Mouse (Mus musculus) T-cell, adult 2 months (primary cell): ENCODE measurements around the gene Mael.

ENCODE experiments used
- DNase-seq: peaks from one replicate; pipeline ENCODE4 v3.0.0; 2022; ENCODE audit warnings: low spot score

The Mael gene

DNA sequence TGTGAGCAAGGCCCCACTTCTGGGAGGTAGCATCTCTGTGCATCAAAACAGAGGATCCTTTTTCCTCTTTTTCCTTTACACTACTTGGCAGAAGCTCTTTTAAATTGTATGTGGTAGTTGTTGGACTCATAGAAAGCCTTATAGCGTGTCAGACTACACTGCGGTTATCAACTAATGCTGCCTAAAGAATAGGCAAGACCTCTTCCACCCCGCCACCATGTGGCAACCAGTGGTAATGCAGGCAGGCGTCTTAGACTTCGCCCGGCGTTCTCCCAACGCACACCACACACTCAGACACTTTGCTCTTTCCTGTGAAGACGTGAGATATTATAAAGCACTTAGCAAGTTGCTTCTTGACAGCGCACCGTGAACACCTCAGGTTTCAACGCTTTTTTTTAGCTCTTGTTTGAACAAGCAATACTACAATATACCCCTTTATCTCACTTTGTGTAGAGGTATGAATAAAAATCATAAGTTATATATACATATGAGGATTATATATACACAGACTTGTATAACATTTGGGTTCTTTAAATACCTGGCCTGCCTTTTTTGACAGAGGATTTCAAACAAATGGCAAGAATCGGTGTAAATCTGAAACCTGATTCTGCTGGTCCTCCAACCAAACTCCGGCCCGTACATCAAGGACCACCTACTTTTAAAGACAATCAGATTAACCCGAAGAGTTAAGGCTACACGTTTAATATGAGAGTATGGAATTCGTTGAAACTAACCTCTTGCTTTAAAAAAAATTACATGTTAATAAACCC is 85.0 kb downstream of the Mael start:
- peak; percentile 81 for DNase-seq

DNA sequence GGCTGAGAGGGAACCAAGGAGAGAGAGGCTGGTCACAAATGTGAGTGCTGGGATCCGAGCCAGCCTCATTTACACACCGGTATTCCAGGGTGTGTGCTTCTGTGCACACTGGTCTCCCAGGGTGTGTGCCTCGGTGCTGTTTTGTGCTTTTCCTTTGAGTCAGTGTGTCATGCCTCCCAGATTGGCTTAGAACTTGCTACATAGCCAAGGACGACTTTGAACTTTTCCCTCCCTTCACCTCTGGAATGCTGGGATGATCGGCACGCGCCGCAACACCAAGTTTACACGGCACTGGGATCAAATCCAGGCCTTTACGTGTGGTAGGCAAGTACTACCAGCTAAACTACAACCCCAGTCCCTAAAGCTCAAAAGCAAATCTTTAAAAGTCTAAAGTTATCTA is 86.5 kb downstream of the Mael start:
- DNase-seq: no peak

DNA sequence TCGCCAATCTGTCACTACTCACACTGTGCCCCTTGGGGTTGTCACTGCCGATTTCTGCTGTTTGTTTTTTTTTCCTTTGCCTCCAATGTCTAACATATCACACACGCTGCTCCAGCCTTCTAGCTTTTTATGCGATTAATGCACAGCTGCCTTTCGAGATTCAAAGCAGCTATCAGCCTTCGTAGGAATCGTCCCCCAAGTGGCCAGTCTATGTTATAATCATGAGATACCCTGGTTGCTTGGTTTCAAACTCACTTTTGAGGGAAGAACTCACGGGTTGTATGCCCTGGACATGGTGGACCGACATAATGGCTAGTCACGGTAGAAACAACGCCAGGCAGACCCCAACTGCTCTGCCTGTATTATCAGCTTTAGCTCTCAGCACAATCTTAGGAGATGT is 87.2 kb downstream of the Mael start:
- no peak for DNase-seq
